Comparison of ENCODE assay signal across 12 mouse cellular contexts in genomic region chr10:87666719-87667387, GRCm38 (mm10).
A peak's percentile ranks its signal among the peaks of the same experiment; 100 is the strongest.
DNase-seq lines count a peak whose midpoint lies in the region; ATAC-seq lines count a peak whose summit lies in the region.
"Had no signal": no experiment of that assay in that cellular context is flagged by ENCODE, and none has a peak within 500 bp of the region (broad histone marks: within the 10 kb centered on the region; RNA-seq: fewer than 3 reads in every experiment).

No protein-coding gene starts in this region.

- H3K36me3 ChIP-seq in kidney, embryonic 15.5 days: no peaks in the 10 kb centered on the region
- H3K36me3 ChIP-seq in embryonic facial prominence, embryonic 14.5 days (ENCODE audit: control insufficient read depth, insufficient read depth, low read length): no peaks in the 10 kb centered on the region
- H3K36me3 ChIP-seq: limb, embryonic 12.5 days had no signal

- no peak for ATAC-seq in kidney, embryonic 15.5 days (replicated peaks; ENCODE audit: low FRiP score)
- peak; percentile 57 for ATAC-seq in embryonic facial prominence, embryonic 14.5 days (ENCODE audit: low read depth)

- DNase-seq in kidney, postnatal 14 days: no peak
- DNase-seq in embryonic facial prominence, embryonic 14.5 days (ENCODE audit: low spot score): no peak
- peak; percentile 35 to 54 for DNase-seq in frontal cortex, postnatal 36 days (ENCODE audit: low spot score in 2 of 2)
- peak; percentile 11 to 23 for DNase-seq in left cerebral cortex, postnatal 14 days (ENCODE audit: low spot score in 2 of 2)
- no peak for DNase-seq in thymus, postnatal 0 days (ENCODE audit: low spot score)
- no peak for DNase-seq in B cell, adult 2 months
- no peak for DNase-seq in adrenal gland, adult 8-10 months
- DNase-seq: adrenal gland, postnatal 25 days; thymus, postnatal 25 days had no signal

- intact Hi-C loops in left cerebral cortex, postnatal 14 days (cut with DNase I): no loop called here

- no peak overlapping the region for H3K9ac ChIP-seq in kidney, embryonic 15.5 days
- H3K9ac ChIP-seq in embryonic facial prominence, embryonic 14.5 days (ENCODE audit: low read depth, low read length): no peak overlapping the region
- H3K9ac ChIP-seq: limb, embryonic 12.5 days had no signal

- H3K27ac ChIP-seq in kidney, embryonic 15.5 days: peak overlapping the region; percentile 29; the same call in 1 of the 2 replicates
- H3K27ac ChIP-seq in embryonic facial prominence, embryonic 14.5 days (replicated peaks; ENCODE audit: low read depth, low read length): peak overlapping the region; percentile 73
- H3K27ac ChIP-seq: limb, embryonic 12.5 days had no signal

- H3K9me3 ChIP-seq in kidney, embryonic 15.5 days (replicated peaks): no peaks in the 10 kb centered on the region
- no peaks in the 10 kb centered on the region for H3K9me3 ChIP-seq in embryonic facial prominence, embryonic 14.5 days (ENCODE audit: control insufficient read depth, low read length)
- H3K9me3 ChIP-seq: limb, embryonic 12.5 days had no signal

- H3K4me2 ChIP-seq in kidney, embryonic 15.5 days: no peak overlapping the region
- H3K4me2 ChIP-seq in embryonic facial prominence, embryonic 14.5 days (ENCODE audit: low read depth, low read length): no peak overlapping the region
- H3K4me2 ChIP-seq: limb, embryonic 12.5 days had no signal

- no peak overlapping the region for H3K4me3 ChIP-seq in kidney, embryonic 15.5 days (replicated peaks)
- no peak overlapping the region for H3K4me3 ChIP-seq in embryonic facial prominence, embryonic 14.5 days (ENCODE audit: low read depth, low read length)
- H3K4me3 ChIP-seq: limb, embryonic 12.5 days; megakaryocyte, embryonic 14.5 days had no signal

- H3K27me3 ChIP-seq in kidney, embryonic 15.5 days: no peaks in the 10 kb centered on the region
- no peaks in the 10 kb centered on the region for H3K27me3 ChIP-seq in embryonic facial prominence, embryonic 14.5 days (replicated peaks; ENCODE audit: control insufficient read depth, insufficient read depth, low read length)
- H3K27me3 ChIP-seq: limb, embryonic 12.5 days; megakaryocyte, embryonic 14.5 days had no signal

- no peaks in the 10 kb centered on the region for H3K4me1 ChIP-seq in kidney, embryonic 15.5 days
- peaks cover 19% of the 10 kb centered on the region for H3K4me1 ChIP-seq in embryonic facial prominence, embryonic 14.5 days (ENCODE audit: control insufficient read depth, insufficient read depth, low read length)
- H3K4me1 ChIP-seq: limb, embryonic 12.5 days; megakaryocyte, embryonic 14.5 days had no signal

- WGBS in kidney, embryonic 15.5 days: 85% methylated on average over 7 of the region's 7 CpGs
- 57% methylated on average over 7 of the region's 7 CpGs for WGBS in embryonic facial prominence, embryonic 14.5 days

Comparison
In these comparisons a context has a peak if more than half of its experiments do, and no peak if none do; other contexts are left out.
1. DNase-seq: peak in frontal cortex, postnatal 36 days (2 of 2) and left cerebral cortex, postnatal 14 days (2 of 2); none in kidney, postnatal 14 days (single experiment), embryonic facial prominence, embryonic 14.5 days (single experiment), thymus, postnatal 0 days (single experiment), B cell, adult 2 months (0 of 2) and adrenal gland, adult 8-10 months (single experiment).